Mouse (Mus musculus) CD4-positive naive resting alpha-beta T cell, adult 76 days (primary cell): ENCODE measurements around the gene AW011738. TPM values are rescaled to one million over a fixed set of nuclear protein-coding genes. Genes with fewer than 3 reads are reported as not detected.

ENCODE experiments used
- total RNA-seq: library from RNA; stranded (reverse); gene quantifications from one replicate; pipeline ENCODE4 v1.2.4, GENCODE M21; 2023

AW011738 gene
- total RNA-seq, result 8.2 TPM

DNA sequence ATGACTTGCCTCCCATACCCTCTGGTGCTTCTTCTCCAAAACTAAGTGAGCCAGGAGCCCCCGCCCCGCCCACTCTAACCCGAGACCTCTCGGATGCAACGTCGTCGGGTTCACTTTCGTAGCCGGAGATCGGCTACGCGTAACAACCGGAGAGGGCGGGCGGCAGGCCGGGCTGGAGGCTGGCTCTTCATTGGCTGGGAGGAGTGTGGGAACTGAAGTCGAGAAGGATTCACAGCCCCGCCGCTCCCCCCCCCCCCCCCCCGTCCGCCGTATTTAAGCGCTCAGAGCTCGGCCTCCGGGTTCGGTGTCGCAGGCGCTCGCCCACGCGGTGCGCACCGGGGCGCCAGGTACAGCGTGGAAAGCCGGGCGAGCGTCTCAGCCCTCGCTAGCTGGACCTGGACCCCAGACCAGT lies at the start of gene AW011738:
AW011738 (plus strand) TSS at position 304 of the 412 bp plus-strand sequence.

DNA sequence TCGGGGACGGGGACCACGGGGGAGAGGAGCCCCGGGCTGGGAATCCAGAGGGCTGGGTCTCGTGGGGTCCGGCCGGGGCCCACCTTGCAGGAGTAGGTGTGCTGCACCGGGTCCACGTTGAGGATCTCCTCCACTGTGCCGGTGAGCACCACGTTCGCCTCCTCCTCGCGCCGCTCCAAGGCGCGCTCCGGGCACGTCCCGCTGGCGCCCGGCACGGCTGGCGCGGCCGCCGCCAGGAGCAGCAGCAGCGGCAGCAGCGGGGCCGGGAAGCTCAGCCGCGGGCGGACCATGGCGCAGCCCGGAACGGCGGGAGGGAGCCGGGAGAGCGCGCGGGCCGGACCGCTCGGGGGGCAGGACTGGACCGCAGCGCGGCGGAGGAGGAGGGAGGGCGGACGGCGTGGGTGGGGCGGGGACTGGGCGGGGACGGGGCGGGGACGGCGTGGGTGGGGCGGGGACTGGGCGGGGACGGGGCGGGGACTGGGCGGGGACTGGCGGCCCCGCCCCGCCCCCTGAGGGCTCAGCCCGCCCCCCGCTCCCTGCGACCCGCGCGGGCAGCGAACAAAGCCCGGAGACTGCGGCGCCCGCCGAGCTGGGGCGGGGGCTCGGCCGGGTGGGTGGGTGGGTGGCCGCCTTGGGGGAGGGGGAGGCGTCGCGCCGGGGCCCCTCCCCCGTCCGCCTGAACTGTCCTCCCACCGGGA lies 5.8 kb upstream of the AW011738 start, which contains the start of gene Agrn:
Agrn (minus strand) TSS at position 358 of the 698 bp plus-strand sequence.

DNA sequence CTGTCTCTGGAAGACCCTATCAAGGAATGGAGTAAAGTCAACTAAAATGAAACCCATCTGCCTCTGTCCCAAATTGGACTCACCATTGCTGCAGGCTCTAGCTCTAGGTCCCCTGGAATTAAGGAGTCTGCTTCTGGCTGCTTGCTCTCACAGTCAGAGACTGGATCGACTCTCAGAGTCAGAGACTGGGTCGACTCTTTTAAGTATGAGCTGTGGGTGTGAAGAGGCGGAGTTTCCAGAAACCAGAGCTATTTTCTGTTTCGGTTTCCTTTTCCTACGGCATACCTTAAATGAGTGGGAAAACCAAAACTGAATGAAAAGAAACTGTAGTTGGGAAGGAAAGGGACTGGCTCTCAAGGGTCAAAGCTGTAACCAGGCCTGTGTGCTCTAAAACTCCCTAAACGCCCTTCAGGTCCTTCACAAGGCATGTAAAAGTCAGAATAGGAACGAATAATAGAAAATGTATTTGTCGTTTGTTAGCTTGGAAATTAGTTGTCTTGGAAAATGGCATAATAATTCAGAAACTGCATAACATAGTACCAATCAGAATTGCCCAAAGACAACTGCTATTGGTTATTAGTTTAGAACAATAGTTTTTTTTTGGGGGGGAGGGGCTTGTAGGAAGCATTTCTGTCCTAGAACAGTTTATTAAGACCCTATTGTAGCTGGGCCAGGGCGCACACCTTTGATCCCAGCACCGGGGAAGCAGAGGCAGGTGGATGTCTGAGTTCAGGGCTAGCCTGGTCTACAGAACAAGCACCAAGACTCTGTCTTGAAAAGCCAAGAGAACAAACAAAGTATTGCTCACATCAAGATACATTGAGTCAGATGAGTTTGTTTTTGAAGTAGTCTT lies 2.3 kb upstream of the AW011738 start, which contains the start of gene Isg15:
Isg15 (minus strand) TSS at position 196 of the 853 bp plus-strand sequence.

DNA sequence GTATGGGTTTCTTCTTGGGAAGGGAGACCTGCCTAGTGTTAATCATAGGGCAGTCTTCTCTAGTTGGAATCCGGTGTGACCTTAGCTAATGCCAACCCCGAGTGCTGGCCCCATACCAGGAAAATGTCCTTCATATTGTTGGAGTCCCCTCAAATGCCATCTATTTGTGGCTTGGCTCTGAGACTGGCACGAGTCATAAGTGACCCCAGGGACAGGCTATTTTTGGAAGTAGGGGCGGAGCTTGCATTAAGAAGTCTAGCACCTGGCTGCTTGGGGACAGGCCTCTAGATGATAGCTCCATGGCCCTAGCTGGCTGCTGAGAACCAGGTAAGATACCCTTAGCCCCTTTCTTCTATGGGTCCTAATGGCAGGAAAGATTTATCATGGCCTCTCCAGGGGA lies 12.5 kb downstream of the AW011738 start, which contains the start of gene Perm1:
Perm1 (plus strand) TSS at position 220 of the 400 bp plus-strand sequence.

DNA sequence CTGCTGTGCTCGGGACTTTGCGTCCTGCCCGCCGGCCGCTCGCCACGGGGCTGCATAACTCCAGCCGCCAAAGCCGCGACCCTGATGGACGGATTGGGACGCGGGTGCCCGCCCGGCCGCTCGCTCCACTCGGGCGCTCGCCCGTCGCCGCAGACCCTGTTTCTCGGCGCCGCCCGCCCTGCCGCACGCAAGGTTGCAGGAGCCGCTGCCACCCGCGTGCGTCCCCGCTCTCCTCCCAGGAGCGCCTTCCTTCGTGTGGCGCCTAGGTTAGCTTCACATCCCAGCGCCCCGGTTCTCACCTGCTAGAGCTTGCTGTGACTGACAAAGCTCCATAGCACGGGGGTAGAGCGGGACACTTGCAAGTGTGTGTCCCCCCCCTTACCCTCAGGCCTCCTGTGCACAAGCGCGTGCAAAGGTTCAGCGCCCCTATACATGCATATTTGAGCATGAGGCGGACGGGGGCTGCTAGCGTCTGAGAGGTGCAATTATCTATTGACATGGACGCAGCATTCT lies 31.7 kb downstream of the AW011738 start, which contains the start of gene Plekhn1:
Plekhn1 (minus strand) TSS at position 157 of the 513 bp plus-strand sequence.

DNA sequence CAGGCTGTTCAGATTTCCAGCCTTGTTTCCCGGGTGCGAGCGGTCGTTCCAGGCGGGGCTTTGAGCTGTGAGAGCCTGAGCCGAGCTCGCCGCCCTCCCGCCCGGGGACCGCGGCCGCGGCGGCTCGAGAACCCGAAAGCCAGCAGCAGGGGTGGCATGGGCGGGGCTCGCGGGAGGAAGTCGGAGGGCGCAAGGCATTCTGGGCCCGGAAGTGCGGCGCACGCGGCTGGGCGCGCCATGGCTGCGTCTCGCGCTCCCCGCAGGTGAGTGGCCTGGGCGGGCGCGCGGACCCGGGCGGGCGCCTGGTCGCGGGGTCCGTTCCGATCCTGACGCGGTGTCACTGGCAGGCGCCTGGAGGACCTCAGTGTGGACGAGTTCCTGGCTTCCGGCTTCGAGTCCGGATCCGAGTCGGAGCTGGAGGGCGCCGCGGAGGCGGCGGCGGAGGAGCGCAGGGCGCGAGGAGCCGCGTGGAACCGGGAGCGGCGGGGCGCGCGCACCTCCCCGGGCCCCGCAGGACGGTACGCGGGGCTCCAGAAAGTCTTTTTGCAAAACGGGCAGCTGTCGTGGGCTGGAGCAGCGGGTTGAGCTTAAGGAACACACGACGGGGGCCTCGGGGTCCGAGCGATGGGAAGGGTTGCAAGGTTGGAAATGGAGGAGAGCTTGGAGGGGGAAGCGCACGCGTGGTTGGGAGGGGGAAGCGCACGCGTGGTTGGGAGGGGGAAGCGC lies 32.9 kb downstream of the AW011738 start, which contains the start of gene Noc2l:
Noc2l (plus strand) TSS at position 203 of the 726 bp plus-strand sequence.

Other genes with a start within 250 kb of the AW011738 start
- 7.1 TPM for gene C1qtnf12, start 241.0 kb upstream of the AW011738 start, total RNA-seq
- gene B3galt6, start 210.7 kb upstream of the AW011738 start, total RNA-seq, result 4.5 TPM
- 221 TPM for gene Sdf4, start 210.4 kb upstream of the AW011738 start, total RNA-seq
- 33.2 TPM for gene Tnfrsf4, start 189.5 kb upstream of the AW011738 start, total RNA-seq
- gene Tnfrsf18, start 177.1 kb upstream of the AW011738 start, total RNA-seq, result 59.7 TPM
- gene Ttll10, start 143.9 kb upstream of the AW011738 start, total RNA-seq, result not detected
- 37.9 TPM for gene 9430015G10Rik, start 93.3 kb upstream of the AW011738 start, total RNA-seq
- gene Rnf223, start 72.8 kb upstream of the AW011738 start, total RNA-seq, result 0.26 TPM
- 5.0 TPM for gene Agrn, start 5.8 kb upstream of the AW011738 start, total RNA-seq
- 10.8 TPM for gene Isg15, start 2.5 kb upstream of the AW011738 start, total RNA-seq
- gene Perm1, start 12.6 kb downstream of the AW011738 start, total RNA-seq, result 0.62 TPM
- gene Plekhn1, start 31.6 kb downstream of the AW011738 start, total RNA-seq, result 49.1 TPM
- 96.5 TPM for gene Noc2l, start 32.7 kb downstream of the AW011738 start, total RNA-seq
- 1.6 TPM for gene Samd11, start 52.4 kb downstream of the AW011738 start, total RNA-seq
- gene Vmn2r-ps159, start 127.8 kb downstream of the AW011738 start, total RNA-seq, result not detected